Mouse (Mus musculus): ENCODE measurements around the gene Armcx6.
"Not testable (repeated sequence)": the region's sequence is repeated elsewhere in the genome, so short reads cannot be mapped to it uniquely, and the experiment has no call there.

DNA sequence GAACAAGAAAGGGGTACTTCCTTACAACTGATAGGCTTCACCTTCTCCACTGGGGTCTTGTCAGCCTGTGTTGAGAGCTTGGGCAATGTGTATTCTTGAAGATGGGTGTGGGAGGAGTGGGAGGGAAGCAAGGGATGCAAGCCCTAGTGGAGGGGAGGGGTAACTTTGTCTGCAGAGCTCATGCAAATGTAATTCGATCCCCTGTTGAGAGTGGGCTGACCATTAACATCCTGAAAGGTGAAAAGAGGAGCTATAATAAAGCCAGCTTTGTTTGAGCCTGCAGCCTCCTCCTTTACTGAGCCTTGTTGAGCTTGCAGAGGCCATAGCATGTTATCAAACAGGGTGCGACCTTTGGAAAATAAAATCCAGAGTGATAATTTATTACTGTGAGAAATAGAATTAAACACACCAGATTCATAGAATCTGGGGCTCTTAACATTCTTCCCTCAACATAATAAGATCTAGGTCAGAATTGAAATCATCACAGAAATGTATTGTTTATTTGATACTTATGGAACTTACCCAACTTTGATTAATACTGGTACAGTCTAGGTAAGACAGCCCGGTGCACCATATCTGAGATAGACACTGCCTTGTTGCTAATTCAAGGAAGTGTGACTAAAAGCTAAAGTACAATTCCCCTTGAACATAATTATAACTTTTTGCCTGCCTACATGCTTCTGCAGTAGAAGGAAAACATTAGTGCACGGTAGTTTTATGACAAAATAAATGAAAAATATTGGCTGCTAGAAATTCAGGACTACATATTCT lies 12.4 kb upstream of the Armcx6 start:
- TF ChIP-seq CTCF, POLR2A (IDR thresholded peaks at IDR 0.05; ENCODE audit: insufficient read depth, low read depth, low read length): not testable (repeated sequence)
